Mouse (Mus musculus): ENCODE data around the gene Hist1h2bf. TPM values are rescaled to one million over a fixed set of nuclear protein-coding genes. Genes with fewer than 3 reads are reported as not detected.
A peak's percentile ranks its signal among the peaks of the same experiment; 100 is the strongest.

The Hist1h2bf gene
- total and polyA plus RNA-seq, 3 experiments = 2.2 to 1,093 TPM; not detected in 1

GRCm38 (mm10) chr13:23530901-23531875 lies 42.8 kb downstream of the Hist1h2bf start, which contains the start of gene Hist1h4h:
Gene Hist1h4h, plus strand, starts transcription at chr13:23531050.
- H3K4me3 ChIP-seq (ENCODE audit: control insufficient read depth in 1 of 2, insufficient read depth in 1 of 2, low read depth in 2 of 2, low read length in 2 of 2) = peak within 1 kb of the TSS; percentile 50 to 81

GRCm38 (mm10) chr13:23530181-23530900 lies 43.7 kb downstream of the Hist1h2bf start:
- Histone ChIP-seq H3K79me2 (ENCODE audit: control insufficient read depth, insufficient read depth, low read length, poor library complexity) (peaks cover 4% of the 10 kb centered on the region; the same call in 1 of the 2 replicates), H3K27me3 (ENCODE audit: control insufficient read depth in 1 of 2, insufficient read depth in 2 of 2, low read length in 2 of 2) (no peaks in the 10 kb centered on the region), H3K27ac (ENCODE audit: control insufficient read depth, low read depth, low read length) (peak overlapping the region; percentile 100), H3K4me1 (ENCODE audit: control insufficient read depth in 1 of 2, insufficient read depth in 2 of 2, low read length in 2 of 2) (peaks cover 0 to 6% of the 10 kb centered on the region in 2 experiments; a peak in 2 of 4 replicates), H3K9ac (ENCODE audit: control insufficient read depth, low read depth, low read length, poor library complexity, severe bottlenecking) (peak overlapping the region; percentile 94), H3K36me3 (ENCODE audit: control insufficient read depth in 1 of 2, insufficient read depth in 2 of 2, low read length in 2 of 2) (peaks cover 0 to 23% of the 10 kb centered on the region in 2 experiments; a peak in 2 of 4 replicates), H3K9me3 (replicated peaks; ENCODE audit: insufficient read depth, low read length) (no peaks in the 10 kb centered on the region), H3K4me3 (ENCODE audit: control insufficient read depth in 1 of 2, insufficient read depth in 1 of 2, low read depth in 2 of 2, low read length in 2 of 2) (peak overlapping the region; percentile 50 to 81)
- no peak for TF ChIP-seq EP300 (IDR thresholded peaks at IDR 0.05; ENCODE audit: low read depth in 1 of 2, low read length in 2 of 2)
- no peak for TF ChIP-seq MYC (IDR thresholded peaks at IDR 0.05; ENCODE audit: low read depth, low read length)
- no peak for TF ChIP-seq ZMIZ1 (IDR thresholded peaks at IDR 0.05; ENCODE audit: low read depth, low read length)
- TF ChIP-seq TBP (IDR thresholded peaks at IDR 0.05; ENCODE audit: low read depth, low read length) = peak; percentile 100
- DNase-seq (ENCODE audit: low read depth, low spot score) = peak; percentile 81

More at GRCm38 (mm10) chr13:23530901-23531875, 42.8 kb downstream of the Hist1h2bf start, which contains the start of gene Hist1h4h:
- Histone ChIP-seq H3K79me2 (ENCODE audit: control insufficient read depth, insufficient read depth, low read length, poor library complexity) (peaks cover 4% of the 10 kb centered on the region; the same call in 1 of the 2 replicates), H3K9ac (ENCODE audit: control insufficient read depth, low read depth, low read length, poor library complexity, severe bottlenecking) (peak within 1 kb of the TSS; percentile 94), H3K27ac (ENCODE audit: control insufficient read depth, low read depth, low read length) (peak within 1 kb of the TSS; percentile 100), H3K9me3 (replicated peaks; ENCODE audit: insufficient read depth, low read length) (no peaks in the 10 kb centered on the region), H3K27me3 (ENCODE audit: control insufficient read depth in 1 of 2, insufficient read depth in 2 of 2, low read length in 2 of 2) (no peaks in the 10 kb centered on the region), H3K4me1 (ENCODE audit: control insufficient read depth in 1 of 2, insufficient read depth in 2 of 2, low read length in 2 of 2) (peaks cover 0 to 6% of the 10 kb centered on the region in 2 experiments; a peak in 2 of 4 replicates), H3K36me3 (ENCODE audit: control insufficient read depth in 1 of 2, insufficient read depth in 2 of 2, low read length in 2 of 2) (peaks cover 0 to 23% of the 10 kb centered on the region in 2 experiments; a peak in 2 of 4 replicates)
- peak; percentile 78; the same call in 1 of the 2 replicates for TF ChIP-seq UBTF (IDR thresholded peaks at IDR 0.05; ENCODE audit: borderline replicate concordance, insufficient read depth, low read depth, low read length)
- TF ChIP-seq RCOR1 (IDR thresholded peaks at IDR 0.05; ENCODE audit: low read depth, low read length) = no peak
- TF ChIP-seq TBP (IDR thresholded peaks at IDR 0.05; ENCODE audit: low read depth, low read length) = peak; percentile 99
- peak; percentile 98 for TF ChIP-seq POLR2AphosphoS5 (IDR thresholded peaks at IDR 0.05; ENCODE audit: borderline replicate concordance, low read depth, low read length)
- peak; percentile 98 for TF ChIP-seq POLR2A (IDR thresholded peaks at IDR 0.05; ENCODE audit: control insufficient read depth in 1 of 2, insufficient read depth in 1 of 2, low read depth in 1 of 2, low read length in 2 of 2, poor library complexity in 1 of 2)
- peak; percentile 98 for DNase-seq (ENCODE audit: low read depth, low spot score)

Measured in MEL (cell line).